Mouse (Mus musculus): Measurements from ENCODE around the gene Rbm5.

Rbm5 gene

DNA sequence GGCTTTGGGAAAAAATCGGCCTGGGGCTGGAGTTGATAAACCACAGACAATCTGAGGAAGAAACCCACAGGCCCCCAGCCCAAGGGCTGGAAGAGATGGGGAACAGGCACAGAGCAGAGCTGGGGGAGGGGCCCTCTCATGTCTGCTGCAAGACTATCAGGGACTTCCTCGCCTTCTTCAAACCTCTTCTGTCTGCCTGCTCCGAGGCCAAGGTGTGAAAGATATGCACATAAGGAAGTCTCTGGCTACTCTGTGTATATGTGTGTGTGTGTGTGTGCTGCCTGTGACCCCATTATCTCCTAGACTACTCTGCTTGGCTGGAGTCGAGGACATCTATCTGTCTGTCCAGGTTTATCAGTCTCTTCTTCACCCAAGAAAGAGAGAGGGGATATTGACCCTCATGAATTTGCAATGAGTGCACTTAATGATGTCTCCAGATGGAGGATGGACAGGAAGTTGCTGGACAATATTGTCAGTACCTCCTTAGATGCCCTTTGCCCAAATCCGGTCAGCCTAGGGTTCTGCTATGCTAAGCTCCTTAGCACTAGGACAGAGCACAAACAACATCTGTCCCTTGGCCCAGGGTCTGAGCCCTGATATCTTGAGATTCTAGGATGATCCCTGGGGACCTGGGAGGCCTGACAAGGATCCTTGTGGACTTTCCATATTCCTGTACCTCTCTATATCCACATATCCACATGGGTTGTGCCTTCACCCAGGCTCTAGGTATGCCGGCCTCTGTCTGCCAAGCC lies 41.7 kb downstream of the Rbm5 start:
- no peak for DNase-seq

DNA sequence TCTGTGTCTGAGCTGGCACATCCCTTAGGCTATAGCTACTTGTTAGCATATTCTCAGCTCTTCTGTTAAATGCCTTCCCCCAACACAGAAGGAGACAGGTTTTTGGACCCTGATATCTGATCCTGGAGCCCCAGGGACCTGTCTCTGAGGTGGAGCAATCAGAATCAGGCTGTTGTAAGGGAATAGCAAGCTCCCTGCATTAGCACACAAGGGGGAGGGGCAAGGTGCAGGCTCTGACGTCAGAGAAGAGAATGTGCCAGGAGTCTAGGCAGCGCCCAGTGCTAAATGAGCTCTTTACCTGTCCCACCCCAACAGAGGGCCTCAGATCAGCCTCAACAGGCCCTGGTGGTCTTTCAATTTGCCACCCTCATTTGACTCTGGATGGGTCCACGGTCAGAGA lies 43.8 kb downstream of the Rbm5 start:
- DNase-seq = no peak

DNA sequence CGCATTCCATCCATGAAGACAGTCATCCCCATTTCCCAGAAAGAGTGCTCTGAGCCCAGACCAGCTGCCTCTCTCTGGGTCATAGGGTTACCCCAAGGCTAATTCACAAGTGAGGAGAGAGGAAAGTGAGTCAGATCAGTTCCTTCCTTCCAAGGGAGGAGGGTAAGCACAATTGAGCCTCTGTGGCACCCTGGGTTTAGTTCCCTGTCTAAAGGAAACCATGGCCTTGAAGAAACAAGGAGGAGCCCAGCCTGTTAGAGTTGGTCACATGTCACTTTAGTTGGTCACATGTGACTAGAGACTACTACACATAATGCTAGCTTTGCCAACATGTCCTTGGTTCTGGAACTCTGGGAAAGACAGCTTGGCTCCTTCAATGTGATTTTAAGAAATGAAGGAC lies 46.0 kb downstream of the Rbm5 start:
- DNase-seq = no peak

DNA sequence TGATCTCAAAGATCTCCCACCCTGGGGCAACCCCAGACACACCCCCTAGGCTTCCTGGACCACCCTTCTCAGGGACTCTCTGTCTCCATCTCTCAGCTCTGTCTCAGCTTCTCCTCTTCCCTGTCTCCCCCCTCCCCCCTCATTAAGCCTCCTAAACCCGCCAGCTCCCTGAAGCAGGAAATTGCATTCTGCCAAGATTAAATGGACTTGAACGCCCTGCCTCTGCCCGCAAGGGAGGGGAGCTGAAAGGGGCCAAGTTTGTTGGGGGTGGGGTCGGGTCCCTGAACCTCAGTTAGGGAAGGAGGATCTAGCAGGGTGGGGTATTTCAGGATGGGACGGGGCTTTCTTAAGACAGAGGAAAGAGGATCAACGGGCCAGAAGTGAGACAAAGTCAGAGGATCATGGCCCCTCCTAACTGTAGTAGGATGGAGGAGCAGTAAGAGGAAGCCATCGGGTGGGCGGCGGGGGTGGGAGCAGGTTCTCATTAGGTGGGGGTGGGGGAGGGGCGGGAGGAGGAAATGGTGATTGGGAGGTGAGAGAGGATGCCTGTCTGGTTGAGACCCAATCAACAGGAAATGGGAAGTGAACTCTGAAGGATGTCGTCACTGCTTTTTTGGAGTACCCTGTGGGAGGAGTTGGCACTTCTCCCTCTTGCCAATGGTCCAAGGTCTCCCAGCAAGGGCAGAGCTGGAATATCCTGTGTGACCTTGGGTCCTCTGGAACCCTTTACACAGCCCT lies 46.8 kb downstream of the Rbm5 start:
- peak in 1 of 2 experiments; percentile 63 for DNase-seq

DNA sequence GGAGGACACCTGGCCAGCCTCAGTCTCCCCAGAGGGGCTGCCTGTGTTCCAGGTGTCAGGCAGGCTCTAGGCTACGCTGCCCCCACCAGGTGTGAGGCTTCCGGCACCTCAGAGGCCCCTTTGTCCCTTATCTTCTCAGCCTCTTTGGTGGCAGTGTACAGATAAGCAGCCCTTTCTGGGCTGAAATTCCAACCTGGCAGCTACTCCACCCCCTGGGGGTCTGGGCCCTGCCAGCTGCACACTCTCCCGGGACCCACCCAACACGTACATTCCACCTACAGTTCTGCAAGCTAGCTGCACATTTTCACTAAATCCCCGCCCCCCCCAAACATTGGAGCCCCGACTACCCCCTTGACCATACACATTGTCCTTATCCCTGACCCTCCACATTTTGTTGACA lies 47.5 kb downstream of the Rbm5 start:
- DNase-seq = peak in 1 of 2 experiments; percentile 52

DNA sequence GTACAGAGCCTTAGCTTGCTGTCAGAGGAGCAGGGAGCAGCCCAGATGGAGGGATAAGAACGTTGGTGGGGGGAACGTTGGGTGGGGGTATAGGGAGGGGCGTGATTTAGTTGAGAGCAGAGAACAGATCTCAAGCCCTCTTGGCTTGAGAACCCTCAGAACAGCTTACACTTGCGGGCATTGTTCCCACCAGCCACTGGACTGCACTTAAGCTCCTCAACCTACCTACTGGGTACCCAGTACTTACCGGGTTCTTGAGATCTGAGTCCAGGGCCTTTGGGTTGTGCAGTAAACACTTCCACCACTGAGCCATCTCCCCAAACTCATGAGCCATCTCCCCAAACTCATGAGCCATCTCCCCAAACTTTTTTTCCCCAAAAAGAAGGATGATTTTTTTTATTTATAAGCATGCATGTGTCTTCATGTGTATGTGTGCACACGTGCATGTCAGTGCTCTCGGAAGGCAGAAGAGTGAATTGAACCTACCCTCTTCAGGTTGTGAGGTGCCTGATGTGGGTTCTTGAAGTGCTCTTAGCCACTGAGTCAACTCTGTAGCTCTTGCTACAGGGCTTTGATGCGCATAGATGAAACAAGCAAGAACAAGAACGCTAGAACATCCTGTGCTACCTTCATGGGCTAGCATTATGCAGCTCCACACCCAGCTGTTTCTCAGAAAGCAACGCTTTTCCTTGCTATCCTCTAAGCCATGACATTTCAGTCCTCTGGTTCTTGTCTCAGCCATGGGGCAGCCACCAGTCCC lies 51.8 kb downstream of the Rbm5 start:
- DNase-seq = no peak

DNA sequence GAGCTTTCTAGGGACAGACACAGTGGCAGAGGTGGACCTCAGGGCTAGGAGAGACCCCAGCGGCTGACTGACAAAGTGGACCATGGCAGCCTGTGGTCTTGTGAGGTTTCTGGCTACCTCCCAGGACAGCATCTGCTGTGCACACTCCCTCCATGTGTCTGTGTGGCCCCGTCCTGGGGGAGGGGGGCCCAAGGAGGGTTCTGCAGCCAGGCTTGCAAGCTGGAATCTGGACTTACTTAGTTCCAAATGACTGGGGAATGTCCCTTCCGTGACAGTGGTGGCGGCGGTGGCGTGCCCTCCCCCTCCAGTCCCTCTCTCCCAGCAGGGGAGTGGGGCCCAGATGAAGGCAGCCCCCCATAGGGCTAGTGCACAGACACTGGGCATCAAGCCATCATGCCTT lies 53.8 kb downstream of the Rbm5 start:
- DNase-seq = no peak

- DNase-seq = no peak
These were observed 55.2 kb downstream of the Rbm5 start for GRCm38 (mm10) chr9:107715632-107716031.

GRCm38 (mm10) chr9:107714221-107714952 lies 56.4 kb downstream of the Rbm5 start:
- peak; percentile 65 to 73 for DNase-seq

DNA sequence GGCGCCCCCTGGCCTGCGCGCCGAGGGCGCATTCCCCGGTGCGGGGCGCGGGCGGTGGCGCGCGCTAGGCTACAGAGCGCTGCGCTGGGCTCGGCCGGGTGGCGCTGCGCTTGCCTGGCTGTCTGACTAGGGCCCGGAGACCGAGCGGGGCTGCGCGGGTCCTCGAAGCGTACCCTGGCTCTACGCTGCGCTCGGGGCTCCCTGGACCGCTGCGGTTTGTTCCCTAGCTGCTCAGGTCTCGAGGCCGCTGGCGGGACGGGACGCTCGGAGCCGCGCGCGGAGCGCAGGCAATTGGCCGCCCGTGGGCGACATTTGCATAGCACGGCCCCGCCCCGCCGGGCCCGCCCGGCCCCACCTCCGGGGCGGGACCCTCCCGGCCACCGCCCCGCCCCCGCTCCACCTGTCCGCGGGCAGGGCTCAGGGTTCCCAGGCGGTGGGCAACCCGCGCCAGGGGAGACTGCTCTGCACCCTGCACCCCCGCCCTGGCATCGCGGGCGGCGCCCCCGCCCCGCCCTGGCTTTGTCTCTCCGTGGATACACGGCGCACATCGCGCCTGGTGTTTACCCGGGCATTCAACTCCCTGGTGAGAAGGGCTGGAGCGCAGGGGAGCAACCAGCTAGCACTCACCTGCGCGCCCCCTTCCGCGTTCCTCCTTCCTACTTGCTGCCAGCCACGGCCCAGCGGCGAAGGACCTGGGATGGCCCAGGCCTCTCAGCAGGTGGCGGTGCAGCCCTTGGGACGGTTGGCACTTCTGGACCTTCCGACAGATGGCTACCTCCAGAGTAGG lies 60.9 kb downstream of the Rbm5 start, which contains the start of gene Sema3f:
TSS of gene Sema3f (minus strand) at position 779 of the 787 bp plus-strand sequence.
- DNase-seq = peak; percentile 85 to 88

DNA sequence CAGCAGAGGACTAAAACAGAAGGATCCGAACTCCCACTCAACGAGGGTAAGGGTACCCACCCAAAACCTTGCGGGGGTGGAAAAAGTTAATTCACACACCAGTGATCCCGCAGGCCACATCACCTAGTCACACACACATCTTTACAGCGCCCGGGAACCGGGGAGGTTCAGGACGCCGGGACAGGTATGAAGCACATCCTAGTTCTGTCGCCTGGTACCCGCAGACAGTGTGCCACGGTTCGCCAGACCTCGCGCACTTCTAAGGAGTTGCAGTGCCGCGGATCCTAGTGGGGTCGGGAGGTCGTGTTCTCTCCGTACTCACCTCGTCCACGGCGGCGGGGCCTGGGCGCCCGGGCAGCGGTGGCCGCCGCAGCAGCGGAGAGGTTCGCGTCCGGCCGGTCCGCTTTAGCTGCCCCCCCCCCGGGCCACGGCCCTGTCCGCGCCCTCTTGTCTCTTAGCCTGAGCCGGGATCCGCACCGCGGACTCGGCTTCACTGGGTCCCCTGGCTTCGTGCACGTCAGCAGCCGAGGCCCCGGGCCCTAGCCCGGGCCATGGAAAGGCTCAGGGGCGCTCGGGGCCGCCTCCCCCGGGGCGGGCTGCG lies 61.6 kb downstream of the Rbm5 start:
- DNase-seq = no peak

- DNase-seq = no peak
These were observed 62.2 kb downstream of the Rbm5 start for GRCm38 (mm10) chr9:107708439-107709095.

GRCm38 (mm10) chr9:107707701-107708438 lies 62.9 kb downstream of the Rbm5 start:
- DNase-seq = no peak

GRCm38 (mm10) chr9:107706781-107707211 lies 64.0 kb downstream of the Rbm5 start:
- DNase-seq = no peak

GRCm38 (mm10) chr9:107703337-107704122 lies 67.3 kb downstream of the Rbm5 start:
- DNase-seq = peak in 1 of 2 experiments; percentile 49

DNA sequence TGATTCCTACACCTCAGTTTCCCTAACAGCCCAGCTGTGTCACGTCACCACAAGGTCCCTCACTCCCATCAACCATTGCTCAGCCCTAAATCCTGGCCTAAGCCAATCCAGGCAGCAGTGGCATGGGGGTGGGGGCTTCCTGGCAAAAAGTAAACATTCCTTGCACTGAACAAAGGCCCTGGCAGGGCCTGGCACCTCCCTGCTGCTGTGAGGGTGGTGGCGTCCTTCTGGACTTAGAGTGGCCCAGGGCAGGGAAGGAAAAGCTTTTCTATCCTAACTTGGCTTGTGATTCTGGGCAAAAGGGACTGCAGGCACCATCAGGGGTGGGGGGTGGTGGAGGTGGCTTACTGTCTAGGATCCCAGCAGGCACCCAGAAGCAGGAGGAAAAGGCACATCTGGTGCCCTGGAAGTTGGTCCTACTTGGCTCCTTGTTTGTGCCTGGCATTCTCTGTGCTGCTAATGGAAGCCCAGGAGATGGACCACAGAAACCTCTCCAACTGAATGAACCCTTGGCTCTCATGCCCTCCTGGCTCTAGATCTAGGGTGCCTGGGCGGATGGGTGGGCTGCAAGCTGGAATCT lies 68.1 kb downstream of the Rbm5 start:
- no peak for DNase-seq

DNA sequence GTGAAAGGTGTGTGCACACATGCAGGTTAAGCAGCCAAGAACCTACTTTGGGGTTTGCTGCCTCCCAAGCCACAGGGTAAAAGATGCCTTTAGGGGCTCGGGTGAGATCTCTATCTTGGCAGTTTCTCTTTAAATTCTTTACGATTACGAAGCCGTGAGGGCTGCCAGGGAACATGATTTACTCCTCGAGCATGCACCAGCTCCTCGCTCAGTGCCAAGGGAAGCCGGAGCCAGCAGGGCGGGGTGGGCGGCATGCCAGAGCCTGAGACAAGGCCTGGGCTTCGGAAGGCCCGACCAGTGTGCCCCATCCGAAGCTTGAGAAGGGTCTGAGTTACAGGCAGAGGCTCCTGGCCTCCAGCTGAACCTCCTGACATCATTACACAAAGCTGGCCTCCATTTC lies 69.2 kb downstream of the Rbm5 start:
- peak; percentile 88 to 95 for DNase-seq

GRCm38 (mm10) chr9:107700114-107700571 lies 70.7 kb downstream of the Rbm5 start:
- peak in 1 of 2 experiments; percentile 38 for DNase-seq

Measured in cerebellum, postnatal 14 days (tissue).